Mouse (Mus musculus): ENCODE measurements at regions not wholly inside any gene's neighbourhood (a gene's known extent, or its start where the extent isn't known, plus 50 kb on each side); places are given as distances from the start of the nearest gene placed in this dataset.

DNA sequence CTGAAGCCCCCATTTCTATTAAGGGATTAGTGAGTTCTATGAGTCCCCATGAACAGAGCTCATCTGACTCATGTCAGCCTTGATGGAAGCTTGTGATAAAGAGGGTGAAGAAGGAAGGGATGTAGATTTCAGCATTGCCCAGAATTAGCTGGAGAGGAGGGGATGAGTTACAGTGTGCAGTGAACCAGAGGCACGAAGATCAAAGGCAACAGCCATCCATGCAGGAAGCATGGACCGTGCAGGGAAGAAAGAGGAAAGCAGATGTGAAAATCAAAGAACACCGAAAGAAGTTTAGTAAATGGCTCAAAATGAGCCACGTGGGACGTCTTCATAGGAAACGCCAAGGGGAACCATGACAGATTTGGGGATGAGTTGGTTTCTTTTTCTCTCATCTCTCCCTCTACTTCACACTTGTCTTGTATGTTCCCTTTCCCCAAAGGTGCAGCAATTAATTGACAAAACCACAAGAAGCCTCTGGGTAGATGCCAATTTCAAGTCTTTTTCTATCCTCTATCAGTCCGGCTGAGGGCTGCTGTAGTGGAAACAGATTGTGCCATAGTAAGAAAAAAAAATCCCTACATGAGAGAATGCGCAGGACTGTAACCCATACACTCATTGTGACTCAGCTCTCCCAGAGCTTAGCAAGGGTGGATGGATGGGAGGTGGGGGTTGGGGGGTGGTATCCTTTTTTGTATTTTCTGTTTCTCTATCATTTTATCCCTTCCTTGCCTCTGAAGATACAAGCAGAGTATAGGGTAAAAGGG lies 243.7 kb upstream of the Spag17 start:
- H3K4me3 ChIP-seq, result no peak overlapping the region
- DNase-seq, result no peak
- no peak for TF ChIP-seq CTCF (IDR thresholded peaks at IDR 0.05)
- no peak overlapping the region for H3K27ac ChIP-seq
- intact Hi-C loops (cut with DNase I), result no loop called here

- no peak for DNase-seq
- Histone ChIP-seq H3K27ac (no peak overlapping the region), H3K4me3 (no peak overlapping the region)
- intact Hi-C loops (cut with DNase I), result no loop called here
- no peak for TF ChIP-seq CTCF (IDR thresholded peaks at IDR 0.05)
Observed at GRCm38 (mm10) chr3:99644910-99645309, 240.3 kb upstream of the Spag17 start.

DNA sequence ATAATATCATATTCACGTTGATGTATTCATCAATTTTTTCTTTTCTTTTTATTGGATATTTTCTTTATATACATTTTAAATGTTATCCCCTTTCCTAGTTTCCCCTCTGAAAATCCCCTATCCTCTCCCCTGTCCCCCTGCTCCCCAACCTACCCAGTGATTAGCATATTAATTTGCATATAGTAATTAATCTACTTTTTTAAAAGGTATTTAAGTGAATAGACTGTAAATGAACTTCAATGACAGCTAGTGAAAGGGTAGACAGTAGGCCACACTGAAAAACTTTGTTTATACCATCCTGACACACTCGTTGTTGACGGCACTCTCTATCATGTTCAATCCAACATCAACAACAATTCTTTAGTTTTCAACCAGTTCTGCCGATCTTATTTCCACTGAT lies 239.9 kb upstream of the Spag17 start:
- DNase-seq, result no peak
- intact Hi-C loops (cut with DNase I), result no loop called here
- H3K27ac ChIP-seq, result no peak overlapping the region
- TF ChIP-seq CTCF (IDR thresholded peaks at IDR 0.05), result no peak
- H3K4me3 ChIP-seq, result no peak overlapping the region

GRCm38 (mm10) chr3:99657617-99658016 lies 227.6 kb upstream of the Spag17 start:
- no peak overlapping the region for H3K27ac ChIP-seq
- intact Hi-C loops (cut with DNase I), result no loop called here
- no peak for DNase-seq
- H3K4me3 ChIP-seq, result no peak overlapping the region
- no peak for TF ChIP-seq CTCF (IDR thresholded peaks at IDR 0.05)

DNA sequence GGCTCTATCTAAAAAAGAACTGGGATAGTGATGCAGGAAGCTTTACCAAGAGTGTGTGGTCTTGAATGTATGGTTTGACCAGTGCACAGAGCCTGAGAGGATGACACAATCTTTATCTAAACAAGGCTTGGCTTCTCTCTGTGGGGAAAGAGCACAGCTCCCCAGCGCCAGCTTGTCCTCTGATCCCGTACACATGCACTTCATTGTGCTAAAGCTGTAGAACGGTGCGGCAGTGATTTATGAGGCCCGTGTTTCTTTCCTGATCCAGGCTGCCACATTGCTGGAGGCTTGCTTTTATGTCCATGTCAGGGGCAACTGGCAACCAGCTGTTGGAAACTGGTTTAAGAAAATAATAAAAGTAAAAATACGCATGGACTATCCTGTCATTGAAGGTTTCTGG lies 221.4 kb upstream of the Spag17 start:
- no peak for TF ChIP-seq CTCF (IDR thresholded peaks at IDR 0.05)
- no peak for DNase-seq
- Histone ChIP-seq H3K27ac (no peak overlapping the region), H3K4me3 (no peak overlapping the region)
- intact Hi-C loops (cut with DNase I), result no loop called here

DNA sequence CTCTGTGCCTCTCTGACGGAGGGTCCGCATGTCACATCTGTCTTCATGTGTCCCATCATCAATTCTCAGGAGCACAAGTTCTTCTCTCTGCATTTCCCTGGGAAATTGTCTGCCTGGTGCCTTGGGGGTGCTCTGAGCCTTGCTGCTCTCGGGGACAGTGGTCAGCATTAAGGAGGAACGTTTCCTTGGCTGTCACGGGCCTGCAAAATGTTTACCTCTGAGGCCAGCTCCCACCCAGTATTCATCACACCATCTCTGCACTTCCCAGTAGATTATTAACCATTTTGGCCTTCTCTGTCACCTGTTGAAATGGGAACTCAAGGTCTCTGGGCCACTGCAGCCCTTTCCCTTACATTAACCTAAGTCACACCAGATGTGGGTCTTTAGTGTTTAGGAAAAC lies 219.8 kb upstream of the Spag17 start:
- no peak for TF ChIP-seq CTCF (IDR thresholded peaks at IDR 0.05)
- intact Hi-C loops (cut with DNase I), result no loop called here
- H3K27ac ChIP-seq, result no peak overlapping the region
- no peak overlapping the region for H3K4me3 ChIP-seq
- DNase-seq, result no peak

GRCm38 (mm10) chr3:99665902-99666768 lies 219.1 kb upstream of the Spag17 start:
- Histone ChIP-seq H3K4me3 (no peak overlapping the region), H3K27ac (no peak overlapping the region)
- no peak for DNase-seq
- no peak for TF ChIP-seq CTCF (IDR thresholded peaks at IDR 0.05)
- intact Hi-C loops (cut with DNase I), result no loop called here

- no peak for TF ChIP-seq CTCF (IDR thresholded peaks at IDR 0.05)
- no peak for DNase-seq
- Histone ChIP-seq H3K27ac (no peak overlapping the region), H3K4me3 (no peak overlapping the region)
- intact Hi-C loops (cut with DNase I), result no loop called here
Observed at GRCm38 (mm10) chr3:99674145-99674544, 211.1 kb upstream of the Spag17 start.

DNA sequence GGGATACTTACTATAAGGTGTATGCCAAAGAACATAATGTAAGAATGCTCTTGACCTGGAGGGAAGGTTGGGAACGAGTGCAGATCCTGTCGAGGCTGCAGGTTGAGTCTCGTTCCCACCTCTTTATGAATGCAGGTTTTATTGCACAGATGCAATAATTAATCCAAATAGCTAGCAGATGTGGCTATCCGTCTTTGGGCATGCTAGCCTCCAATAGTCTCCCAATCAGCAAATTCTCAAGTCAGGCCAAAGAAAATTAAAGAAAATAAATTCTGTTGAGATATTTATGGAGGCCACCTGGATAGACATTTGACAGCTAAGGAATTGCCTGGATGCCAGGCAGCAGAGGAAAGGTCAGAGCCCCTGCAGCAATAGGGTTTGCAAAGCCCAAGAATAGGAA lies 175.7 kb upstream of the Spag17 start:
- no peak for TF ChIP-seq CTCF (IDR thresholded peaks at IDR 0.05)
- intact Hi-C loops (cut with DNase I), result no loop called here
- no peak for DNase-seq
- Histone ChIP-seq H3K27ac (no peak overlapping the region), H3K4me3 (no peak overlapping the region)

GRCm38 (mm10) chr3:99716381-99716780 lies 168.8 kb upstream of the Spag17 start:
- TF ChIP-seq CTCF (IDR thresholded peaks at IDR 0.05), result no peak
- H3K27ac ChIP-seq, result no peak overlapping the region
- DNase-seq, result no peak
- intact Hi-C loops (cut with DNase I), result no loop called here
- no peak overlapping the region for H3K4me3 ChIP-seq

DNA sequence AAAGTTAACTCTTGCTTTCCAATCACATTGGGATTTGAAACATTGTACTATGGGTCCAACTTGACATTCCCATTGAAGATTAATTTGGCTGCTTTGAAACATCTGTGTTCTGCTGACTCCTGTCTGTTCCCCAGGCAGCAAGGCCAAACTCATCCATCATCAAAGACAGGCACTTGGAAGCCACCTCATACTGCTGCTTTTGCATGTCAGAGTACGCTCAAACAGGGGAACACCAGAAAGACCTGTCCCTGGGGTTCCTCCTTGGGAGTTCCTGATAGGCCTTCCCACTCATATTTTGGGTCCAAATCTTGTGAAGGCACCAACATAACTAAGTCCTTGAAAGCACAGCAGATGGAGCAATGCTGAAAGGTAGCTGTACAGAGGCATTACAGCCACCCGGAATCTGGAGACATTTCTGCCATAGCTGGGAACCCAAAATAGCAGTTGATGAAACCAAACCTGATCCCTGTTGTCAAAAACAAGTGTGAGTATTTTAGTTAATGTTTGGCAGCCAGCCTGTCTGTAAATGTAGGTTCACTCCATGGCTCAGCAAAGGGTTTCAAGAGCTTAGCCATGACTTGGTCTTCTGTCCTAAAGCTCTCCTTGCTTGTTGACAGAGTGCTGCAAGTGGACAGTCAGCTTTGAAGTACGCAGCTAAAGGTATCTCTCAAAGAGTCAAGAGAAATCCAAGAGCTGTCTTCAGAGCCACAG lies 147.0 kb upstream of the Spag17 start:
- intact Hi-C loops (cut with DNase I), result loop anchor here (2.0 to 10.0 kb wide), 4 partner anchors 81 to 483 kb away; no protein-coding TSS in a partner anchor
- TF ChIP-seq CTCF (IDR thresholded peaks at IDR 0.05), result no peak
- peak; percentile 78 for DNase-seq
- peak overlapping the region; percentile 51 for H3K4me3 ChIP-seq
- peak overlapping the region; percentile 87 for H3K27ac ChIP-seq

DNA sequence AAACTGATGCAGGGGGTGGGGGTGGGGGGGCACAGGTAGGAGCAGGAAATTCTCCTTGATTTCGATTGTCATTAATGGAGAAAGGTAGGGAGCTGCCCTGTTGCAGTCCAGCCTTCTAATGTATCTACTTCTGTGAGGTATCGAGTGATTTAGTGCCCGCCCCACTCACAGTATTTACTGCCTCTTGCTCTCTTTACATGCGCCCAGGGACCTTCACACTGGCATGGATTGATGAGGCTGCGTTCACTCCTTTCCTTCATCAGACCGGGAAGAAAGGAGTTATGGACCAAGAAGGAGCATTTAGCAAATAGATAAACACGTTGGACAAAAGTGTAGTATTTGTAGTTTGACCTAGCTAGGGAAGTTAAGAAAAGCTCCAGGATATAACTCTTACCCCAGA lies 145.6 kb upstream of the Spag17 start:
- Histone ChIP-seq H3K27ac (peak overlapping the region; percentile 87), H3K4me3 (no peak overlapping the region)
- intact Hi-C loops (cut with DNase I), result loop anchor here (2.0 to 10.0 kb wide), 5 partner anchors 79 to 485 kb away; no protein-coding TSS in a partner anchor
- no peak for DNase-seq
- TF ChIP-seq CTCF (IDR thresholded peaks at IDR 0.05), result no peak
